Mouse (Mus musculus) kidney, postnatal 14 days (tissue): ENCODE measurements around the gene Otos.

Experiments used
- DNase-seq: peaks from one replicate; pipeline ENCODE4 v3.0.0; 2022; ENCODE audit warnings: mixed read lengths

The Otos gene

GRCm38 (mm10) chr1:92596019-92596418 is 52.6 kb downstream of the Otos start:
- no peak for DNase-seq
